Mouse (Mus musculus) gastrocnemius, postnatal 4 days (tissue): ENCODE measurements around the gene Pspn. TPM values are rescaled to one million over a fixed set of nuclear protein-coding genes. Genes with fewer than 3 reads are reported as not detected.
A peak's percentile ranks its signal among the peaks of the same experiment; 100 is the strongest.

ENCODE experiments used
- DNase-seq, 2 experiments: peaks; one replicate each; pipeline ENCODE4 v3.0.0; 2021 to 2022; ENCODE audit warnings: low spot score in 2 of 2, mixed read lengths in 2 of 2
- total RNA-seq, 2 experiments: library from RNA; stranded (reverse); gene quantifications; 2 replicates each; pipeline ENCODE4 v1.2.3; 2021

Pspn gene
- total RNA-seq, 2 experiments from 2014 or later = not detected

DNA sequence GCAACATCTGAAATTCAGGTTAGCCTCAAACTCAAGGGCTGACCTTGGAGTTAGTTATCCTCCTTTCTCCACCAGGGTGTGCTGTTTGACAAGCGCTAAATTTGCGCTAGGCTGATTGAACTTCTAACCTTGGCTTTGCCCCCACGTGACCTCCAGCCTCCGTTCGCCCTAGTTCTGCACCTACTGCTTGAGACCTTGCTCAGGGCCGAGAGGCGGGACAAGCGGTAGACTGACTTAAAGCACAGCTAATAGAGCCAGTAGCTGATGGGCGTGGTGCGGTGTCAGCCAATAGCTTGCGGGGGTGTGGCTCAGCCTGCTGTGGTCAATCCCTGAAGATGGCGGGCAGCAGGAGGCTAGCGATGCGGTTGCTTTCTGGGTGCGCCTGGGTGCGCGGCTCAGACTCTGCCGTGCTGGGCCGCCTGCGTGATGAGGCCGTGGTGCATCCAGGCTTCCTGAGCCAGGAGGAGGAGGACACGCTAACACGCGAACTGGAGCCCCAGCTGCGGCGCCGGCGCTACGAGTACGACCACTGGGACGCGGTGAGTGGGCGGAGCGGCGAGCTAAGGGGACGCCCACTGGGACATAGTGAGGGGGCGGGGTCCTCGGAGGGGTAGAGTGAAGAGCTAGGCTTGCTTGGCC lies 2.7 kb downstream of the Pspn start, which contains the start of gene Alkbh7:
Gene Alkbh7, plus strand, starts transcription at position 311 of the 639 bp plus-strand sequence.
- peak; percentile 83 to 94 for DNase-seq

GRCm38 (mm10) chr17:56996506-56996905 lies 3.3 kb downstream of the Pspn start:
- DNase-seq = no peak

GRCm38 (mm10) chr17:56995046-56995445 lies 4.8 kb downstream of the Pspn start:
- DNase-seq = no peak

GRCm38 (mm10) chr17:56990966-56991365 lies 8.9 kb downstream of the Pspn start:
- peak in 1 of 2 experiments; percentile 12 for DNase-seq

GRCm38 (mm10) chr17:56990115-56990746 lies 9.6 kb downstream of the Pspn start, which contains the start of gene Clpp:
Clpp (plus strand) TSS chr17:56990305.
- DNase-seq = peak; percentile 77 to 90

GRCm38 (mm10) chr17:56989467-56990114 lies 10.2 kb downstream of the Pspn start:
- peak in 1 of 2 experiments; percentile 41 for DNase-seq

- peak in 1 of 2 experiments; percentile 4 for DNase-seq
Observed at GRCm38 (mm10) chr17:56988921-56989430, 10.8 kb downstream of the Pspn start.

- peak in 1 of 2 experiments; percentile 10 for DNase-seq
Observed at GRCm38 (mm10) chr17:56988441-56988840, 11.4 kb downstream of the Pspn start.

DNA sequence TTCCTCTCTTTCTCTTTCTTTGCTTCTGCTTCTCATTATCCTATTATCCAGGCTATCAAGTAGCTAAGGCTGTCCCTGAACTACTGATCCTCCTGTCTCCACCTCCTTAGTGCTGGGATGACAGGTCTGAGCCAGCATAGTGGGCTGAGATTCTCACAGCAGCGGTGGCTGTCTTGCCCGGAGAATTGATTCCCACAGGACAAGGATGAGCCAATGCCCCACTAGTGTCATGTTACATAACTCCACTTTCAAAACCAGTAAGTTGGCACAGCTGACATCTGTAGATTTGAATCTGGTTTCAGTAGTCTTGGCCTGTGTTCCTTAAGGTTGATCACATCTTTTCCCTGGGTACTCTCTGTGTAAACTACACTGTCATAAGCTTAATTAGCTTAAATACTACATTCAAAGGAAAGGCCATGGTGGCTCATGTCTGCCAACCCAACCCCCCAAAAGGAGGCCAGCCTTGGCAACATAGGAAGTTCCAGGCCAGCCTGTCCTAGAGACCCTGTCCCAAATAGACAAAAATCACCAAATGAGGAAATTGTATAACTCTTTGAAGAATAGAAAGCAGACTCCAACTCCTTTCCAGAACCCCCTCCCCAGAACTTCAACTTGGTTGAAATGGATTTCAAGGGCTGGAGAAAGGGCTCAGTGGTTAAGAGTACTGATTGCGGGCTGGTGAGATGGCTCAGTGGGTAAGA lies 13.6 kb downstream of the Pspn start:
- DNase-seq = peak in 1 of 2 experiments; percentile 5

GRCm38 (mm10) chr17:56985656-56986055 lies 14.2 kb downstream of the Pspn start:
- peak in 1 of 2 experiments; percentile 7 for DNase-seq

DNA sequence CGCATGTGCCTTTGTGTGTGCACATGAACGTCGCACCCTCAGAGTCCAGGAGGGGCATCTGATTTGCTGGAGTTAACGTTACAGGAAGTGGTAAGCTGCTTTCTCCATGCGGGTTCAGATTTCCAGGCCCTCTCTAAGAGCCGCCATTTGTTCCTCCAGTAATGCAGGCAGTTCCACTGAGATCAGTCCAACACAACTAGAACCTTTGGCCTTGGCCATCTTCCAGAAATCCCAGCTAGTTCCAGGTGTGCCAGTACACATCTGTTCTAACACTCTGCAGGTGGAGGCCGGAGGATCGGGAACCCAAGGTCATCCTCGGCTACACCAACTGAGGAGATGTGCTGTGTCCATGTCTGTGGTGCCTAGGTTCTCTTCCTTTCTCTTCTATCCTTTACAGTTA lies 14.9 kb downstream of the Pspn start:
- DNase-seq = no peak

DNA sequence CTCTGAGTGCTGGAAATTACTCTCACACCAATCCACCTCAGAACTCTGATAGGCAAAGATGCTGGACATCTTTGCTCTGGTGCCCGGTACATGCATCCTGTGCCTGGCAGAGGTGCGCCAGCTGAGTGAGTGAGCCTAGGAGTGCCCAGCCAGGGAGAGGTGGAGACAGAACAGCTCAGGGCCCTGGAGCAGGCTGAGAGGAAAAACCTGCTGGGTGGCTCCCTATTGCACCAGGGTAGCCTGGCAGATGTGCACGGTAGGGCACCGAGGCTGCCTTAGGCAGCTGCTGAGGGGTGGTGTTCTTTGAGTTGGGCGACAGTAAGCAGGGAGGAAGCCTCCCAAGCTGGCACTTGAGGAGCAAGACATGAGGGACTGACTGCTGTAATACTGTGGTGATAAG lies 17.8 kb downstream of the Pspn start, which contains the start of gene Acer1:
Gene Acer1, minus strand, starts transcription at position 114 of the 400 bp plus-strand sequence.
- no peak for DNase-seq

- no peak for DNase-seq
Observed at GRCm38 (mm10) chr17:56981049-56981448, 18.8 kb downstream of the Pspn start.

- DNase-seq = no peak
Observed at GRCm38 (mm10) chr17:56979524-56979923, 20.3 kb downstream of the Pspn start.

DNA sequence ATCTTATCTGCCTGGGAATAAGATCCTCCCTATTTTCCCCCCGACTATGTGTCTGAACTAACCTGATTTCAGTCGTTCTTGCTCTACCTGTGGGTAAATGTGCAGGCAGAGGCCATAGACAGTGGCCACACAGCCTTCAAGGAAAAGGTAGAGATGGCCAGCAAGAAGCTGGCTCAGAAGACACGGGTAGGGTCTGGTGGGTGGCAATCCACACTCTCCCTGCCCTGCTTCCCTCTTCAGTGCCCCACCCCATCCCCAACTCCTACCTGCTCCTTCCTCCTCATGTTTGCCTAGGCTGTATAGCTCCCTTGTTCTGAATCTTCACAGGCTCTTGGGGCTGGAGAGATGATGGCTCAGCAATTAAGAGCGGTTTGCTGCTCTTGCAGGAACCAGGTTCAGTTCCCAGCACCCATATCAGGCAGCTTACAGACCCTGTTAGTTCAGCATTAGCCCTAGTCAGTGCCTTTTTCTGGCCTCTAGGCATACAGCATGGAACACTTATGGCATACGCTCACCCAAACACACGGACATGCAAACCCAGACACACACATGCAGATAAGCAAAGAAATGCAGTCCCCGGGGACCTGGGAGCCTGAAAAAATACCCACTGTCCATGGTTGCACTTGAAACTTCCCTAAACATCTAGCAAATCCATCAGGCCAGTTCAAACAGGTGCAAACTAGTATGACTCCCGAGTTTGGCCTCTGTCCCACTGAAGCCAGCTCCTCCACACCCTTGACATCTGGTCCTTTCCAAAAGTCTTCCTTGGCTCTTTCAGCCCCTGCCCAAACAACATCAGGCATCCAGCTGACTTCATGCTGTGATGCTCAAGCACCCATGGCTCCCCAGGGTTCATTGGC lies 23.1 kb downstream of the Pspn start:
- DNase-seq = no peak

DNA sequence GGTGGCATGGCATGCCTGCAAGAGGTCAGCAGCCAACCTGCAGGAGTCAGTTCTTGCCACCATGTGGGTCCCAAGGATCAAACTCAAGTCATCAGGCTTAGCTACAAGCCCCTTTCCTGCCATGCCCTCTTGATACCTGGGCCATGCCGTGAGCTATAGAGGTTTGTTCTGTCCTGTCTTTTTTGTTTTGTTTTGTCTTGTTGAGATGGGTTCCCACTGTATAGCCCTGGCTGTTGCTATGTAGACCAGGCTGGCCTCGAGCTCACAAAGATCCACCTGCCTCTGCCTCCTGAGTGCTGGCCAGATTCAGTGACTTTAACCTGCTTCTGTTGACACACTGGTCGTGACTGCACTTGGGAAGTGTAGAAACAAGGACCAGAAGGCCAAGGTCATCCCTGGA lies 24.4 kb downstream of the Pspn start:
- no peak for DNase-seq

- no peak for DNase-seq
Observed at GRCm38 (mm10) chr17:56974708-56975240, 25.0 kb downstream of the Pspn start.

- DNase-seq = no peak
Observed at GRCm38 (mm10) chr17:56973956-56974707, 25.7 kb downstream of the Pspn start.

DNA sequence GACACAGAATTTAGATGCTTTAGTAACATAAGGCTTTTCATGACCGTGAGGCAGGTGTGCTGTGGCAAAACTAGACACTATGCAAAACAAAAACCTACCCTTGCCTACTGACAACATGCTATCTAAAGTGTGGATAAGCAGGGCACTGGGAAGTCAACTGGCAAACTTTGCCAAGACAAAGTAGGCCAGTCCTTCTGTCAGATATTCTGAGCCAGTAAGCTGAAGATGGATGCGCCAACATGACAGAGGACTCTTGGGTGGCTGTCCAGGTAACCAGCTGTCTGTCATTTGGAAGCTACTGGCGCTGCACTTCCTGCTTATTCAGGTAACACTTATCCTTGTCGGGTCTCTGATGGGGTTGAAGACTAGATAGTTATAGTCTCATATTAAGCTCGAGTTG lies 29.7 kb downstream of the Pspn start:
- no peak for DNase-seq
